Mouse (Mus musculus) CH12F3 (cell line): ENCODE data around the gene Tab1.
"Not testable (repeated sequence)": the region's sequence is repeated elsewhere in the genome, so short reads cannot be mapped to it uniquely, and the experiment has no call there.

ENCODE experiments used
- in situ Hi-C: fragments of 300-500 bp; cut with MboI; formaldehyde crosslinking; loops from 2 replicates; pipeline ENCODE4 v1.14.3; 2020; ENCODE audit warnings: low sequenced_read_pairs

Gene Tab1

DNA sequence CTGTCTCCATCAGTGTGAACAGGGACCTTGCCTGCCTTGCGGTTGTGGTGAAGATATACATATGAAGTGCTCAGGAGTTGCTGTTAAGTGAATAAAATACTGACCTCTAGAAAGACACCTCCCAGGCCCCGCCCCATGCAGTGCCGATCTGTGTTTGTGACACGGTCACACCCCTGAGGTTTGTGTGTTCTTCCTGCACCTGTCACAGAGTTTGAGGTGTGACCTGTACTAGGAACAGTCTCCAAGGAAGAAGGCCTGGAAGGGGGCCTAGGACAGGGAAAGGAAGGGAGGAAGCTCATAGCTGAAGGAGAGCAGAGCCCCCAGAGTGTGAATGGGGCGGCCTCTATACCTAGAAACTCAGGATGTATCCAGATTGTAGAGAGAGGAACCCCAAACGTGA is 30.4 kb upstream of the Tab1 start:
- in situ Hi-C loops = no loop called here

DNA sequence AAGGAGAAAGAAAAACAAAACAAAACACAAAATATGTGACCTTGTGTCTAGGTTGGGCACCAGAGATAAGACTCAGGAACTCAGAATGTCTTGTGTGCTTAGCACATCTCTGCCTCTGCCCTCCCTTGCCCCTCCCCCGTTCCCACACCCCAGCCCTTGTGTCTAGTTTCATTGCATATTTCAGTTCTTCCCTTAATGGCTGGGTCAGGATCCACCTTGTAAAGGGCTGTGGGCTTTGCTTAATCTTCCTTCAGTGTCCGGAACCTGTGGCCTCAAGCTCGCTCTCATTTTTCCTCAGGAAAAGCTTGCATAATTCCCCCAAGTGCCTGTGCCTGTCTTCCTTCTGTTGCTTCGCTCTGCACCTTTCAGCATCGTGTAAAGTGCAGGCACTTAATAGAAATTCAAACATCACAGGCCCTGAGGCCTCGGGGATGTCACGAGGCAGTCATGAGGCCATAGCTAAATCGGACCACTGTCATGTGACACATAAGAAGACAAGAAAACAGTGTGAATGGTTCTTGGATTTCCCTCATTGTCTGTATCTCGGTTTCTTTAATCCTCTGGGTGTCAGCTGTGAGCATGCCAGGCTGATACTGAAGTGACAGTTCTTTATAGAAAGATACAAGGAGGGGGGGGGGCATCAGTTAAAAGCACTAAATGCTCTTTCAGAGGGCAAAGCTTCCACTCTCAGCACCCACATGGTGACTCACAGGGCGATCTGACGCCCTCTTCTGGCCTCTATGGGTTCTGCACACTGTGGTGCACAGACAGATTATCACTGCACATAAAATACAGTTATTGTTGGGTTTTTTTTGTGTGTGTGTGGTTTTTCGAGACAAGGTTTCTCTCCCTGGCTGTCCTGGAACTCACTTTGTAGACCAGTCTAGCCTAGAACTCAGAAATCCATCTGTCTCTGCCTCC is 27.2 kb upstream of the Tab1 start:
- in situ Hi-C loops = no loop called here

DNA sequence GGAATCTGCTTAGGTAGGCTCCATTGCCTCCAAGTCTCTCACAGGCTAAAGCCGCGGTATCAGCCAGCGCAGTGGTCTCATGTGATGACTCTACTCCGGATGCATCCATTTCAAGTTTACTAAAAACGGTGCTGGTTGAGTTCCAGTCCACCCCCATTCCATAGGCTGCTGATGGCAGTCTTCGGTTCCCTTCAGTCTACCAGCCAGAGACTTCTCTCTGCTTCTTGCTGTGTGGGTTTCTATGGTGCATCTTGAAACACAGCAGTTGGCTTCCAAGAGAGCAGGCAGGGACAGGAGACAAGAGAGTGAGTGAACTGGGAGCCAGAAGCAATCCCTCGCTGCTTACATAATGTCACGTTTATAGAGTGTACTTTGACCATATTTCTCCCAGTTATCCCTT is 25.8 kb upstream of the Tab1 start:
- in situ Hi-C loops = no loop called here

DNA sequence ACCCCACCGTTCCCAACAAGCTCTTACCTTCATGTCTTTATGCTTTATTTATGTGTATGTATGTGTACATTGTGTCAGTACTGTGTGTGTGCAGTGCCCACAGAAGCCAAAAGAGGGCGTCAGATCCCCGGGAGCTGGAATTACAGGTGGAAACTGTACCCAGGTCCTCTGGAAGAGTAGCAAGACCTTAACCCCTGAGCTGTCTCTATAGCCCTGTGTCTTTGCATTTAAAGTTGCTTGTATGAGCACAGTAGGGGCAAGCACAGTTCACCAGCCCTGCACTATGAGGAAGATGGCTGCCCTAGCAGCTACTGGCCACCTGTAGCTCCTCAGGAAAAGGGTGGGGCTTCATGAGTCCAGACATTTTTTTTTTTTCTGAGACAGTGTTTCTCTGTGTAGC is 25.4 kb upstream of the Tab1 start:
- in situ Hi-C loops = no loop called here

DNA sequence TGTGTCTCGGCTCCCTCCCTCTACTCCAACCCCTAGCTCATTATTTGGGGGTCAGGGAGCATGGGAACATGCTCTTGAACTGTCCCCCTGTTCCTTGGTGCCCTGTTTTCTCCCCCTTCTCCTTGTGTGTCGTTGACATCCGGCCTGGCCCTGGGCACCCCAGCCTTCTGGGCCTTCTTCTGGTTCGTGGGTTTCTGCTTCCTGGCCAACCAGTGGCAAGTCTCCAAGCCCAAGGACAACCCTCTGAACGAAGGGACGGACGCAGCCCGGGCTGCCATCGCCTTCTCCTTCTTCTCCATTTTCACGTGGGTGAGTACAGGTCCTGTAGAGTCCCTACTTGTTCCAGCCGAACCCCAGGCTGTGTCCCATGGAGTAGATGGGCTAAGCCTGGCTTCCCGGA is 21.5 kb upstream of the Tab1 start:
- in situ Hi-C loops = no loop called here

DNA sequence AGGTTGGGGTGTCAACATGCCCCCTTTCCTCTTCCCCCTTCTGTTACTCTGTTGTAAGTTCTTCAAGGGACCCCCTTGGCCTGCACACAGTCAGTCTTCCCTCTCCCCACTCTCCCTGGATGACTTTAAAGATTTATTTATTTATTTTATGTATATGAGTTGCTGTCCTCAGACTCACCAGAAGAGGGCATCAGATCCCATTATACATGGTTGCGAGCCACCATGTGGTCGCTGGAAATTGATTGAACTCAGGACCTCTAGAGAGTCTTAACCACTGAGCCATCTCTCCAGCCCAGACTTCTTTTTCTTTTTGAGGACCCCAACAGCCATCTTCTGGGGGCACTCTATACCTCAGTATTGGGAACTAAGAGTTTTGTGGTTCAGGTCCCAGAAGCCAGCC is 20.4 kb upstream of the Tab1 start:
- in situ Hi-C loops = no loop called here

DNA sequence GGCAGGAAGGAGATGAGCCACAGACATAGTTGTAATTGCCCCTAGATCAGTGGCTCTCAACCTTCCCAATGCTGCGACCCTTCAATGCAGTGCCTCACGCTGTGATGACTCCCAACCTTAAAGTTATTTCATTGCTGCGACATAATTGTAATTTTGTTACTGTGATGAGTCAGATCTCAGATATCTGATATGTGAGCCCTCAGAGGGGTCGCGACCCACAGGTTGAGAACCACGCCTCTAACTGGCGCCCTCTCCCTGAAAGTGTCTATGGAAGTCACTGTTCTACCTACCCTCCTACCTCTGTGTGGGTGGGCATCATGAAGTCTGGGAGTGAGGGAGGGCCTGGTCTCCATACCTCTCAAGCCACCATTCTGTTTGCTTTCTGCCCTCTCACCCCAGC is 18.5 kb upstream of the Tab1 start:
- in situ Hi-C loops = no loop called here

DNA sequence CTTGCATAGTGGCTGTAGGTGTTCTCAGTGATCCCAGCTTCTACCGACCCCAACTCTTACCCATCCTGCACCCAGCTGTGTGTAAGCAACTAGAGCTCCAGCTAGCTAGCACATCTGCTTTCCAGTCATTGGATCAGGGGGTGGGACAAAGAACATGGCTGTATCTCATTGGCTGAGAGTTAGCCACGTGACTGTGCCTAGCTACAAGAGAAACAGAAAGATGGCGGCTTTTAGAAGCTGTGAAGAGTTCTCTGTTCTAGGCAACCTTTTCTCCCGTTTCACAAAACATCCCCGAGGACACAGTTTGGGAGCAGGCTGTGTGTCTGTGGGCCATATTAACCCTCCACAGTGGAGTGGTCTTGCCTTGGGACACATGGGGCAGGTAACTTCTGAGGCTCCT is 17.7 kb upstream of the Tab1 start:
- in situ Hi-C loops = no loop called here

DNA sequence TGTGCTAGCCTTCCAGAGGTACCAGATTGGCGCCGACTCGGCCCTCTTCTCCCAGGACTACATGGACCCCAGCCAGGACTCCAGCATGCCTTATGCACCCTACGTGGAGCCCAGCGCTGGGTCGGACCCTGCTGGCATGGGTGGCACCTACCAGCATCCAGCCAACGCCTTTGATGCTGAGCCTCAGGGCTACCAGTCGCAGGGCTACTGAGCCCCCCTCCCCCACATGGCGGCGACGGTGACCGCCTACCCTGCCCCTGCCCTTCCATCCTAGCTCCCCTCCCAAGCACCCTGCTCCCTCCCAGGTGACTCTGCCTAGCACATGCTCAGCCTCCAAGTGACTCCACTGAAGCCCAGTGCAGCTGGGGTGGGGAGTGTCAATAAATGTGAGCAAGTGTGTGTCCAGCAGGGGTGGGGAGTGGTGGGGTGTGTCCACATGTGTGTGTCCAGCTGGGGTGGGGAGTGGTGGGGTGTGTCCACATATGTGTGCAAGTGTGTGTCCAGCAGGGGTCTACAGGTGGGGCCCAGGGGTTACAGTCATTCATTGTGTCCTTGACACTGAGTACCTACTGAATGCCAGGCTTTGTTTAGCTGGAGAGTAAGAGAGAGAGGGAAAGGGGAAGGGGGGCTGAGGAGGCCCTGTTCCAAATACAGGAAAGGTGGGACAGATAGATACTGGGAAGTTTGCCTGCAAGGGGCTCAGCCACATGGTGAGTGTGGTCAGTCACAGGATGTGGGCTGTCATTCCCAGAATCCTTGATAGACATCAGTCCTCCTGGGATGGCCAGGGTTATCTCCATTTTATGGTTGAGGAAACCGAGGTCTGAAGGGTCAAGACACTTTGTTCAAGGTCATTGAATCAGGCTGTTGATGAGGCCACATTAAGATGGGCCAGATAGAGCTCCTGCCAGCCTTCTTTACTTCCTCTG is 16.8 kb upstream of the Tab1 start:
- in situ Hi-C loops = no loop called here

DNA sequence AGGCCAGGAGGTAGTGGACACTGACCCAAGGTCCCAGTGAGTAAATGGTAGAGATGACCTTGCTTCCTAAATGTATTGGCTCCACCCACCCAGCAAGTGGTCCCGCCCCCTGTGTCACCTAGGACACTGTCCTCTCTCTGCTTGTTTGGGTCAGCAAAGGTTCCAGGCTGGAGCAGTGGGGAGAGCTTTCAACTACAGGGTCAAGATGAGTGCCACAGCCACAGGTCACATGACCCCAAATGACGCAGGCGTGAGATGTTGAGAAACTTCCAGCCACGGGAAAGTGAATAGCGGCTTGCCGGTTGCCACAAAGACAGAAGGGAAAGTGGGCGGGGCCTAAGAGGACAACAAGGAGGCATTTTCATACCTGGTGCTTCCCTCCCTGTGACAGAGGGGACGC is 15.8 kb upstream of the Tab1 start:
- in situ Hi-C loops = no loop called here

DNA sequence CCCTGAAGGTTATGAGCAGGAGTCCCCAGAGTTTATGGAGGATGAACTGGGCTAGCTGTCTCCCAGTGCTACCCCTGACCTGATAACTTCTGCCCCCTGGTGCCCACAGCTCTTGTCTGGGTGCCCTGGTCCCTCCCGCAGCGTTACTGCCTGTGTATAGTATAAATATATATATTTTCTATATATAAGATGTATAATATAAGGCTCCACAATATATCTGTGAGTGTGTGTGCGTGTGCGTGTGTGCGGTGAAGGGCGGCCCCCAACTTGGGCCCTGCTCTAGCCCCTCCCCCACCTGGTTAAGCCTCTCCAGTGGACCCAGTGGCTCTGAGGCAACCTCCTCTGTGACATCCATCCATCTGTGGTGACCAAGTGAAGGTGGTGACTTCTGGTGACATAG is 13.9 kb upstream of the Tab1 start:
- in situ Hi-C loops = no loop called here

DNA sequence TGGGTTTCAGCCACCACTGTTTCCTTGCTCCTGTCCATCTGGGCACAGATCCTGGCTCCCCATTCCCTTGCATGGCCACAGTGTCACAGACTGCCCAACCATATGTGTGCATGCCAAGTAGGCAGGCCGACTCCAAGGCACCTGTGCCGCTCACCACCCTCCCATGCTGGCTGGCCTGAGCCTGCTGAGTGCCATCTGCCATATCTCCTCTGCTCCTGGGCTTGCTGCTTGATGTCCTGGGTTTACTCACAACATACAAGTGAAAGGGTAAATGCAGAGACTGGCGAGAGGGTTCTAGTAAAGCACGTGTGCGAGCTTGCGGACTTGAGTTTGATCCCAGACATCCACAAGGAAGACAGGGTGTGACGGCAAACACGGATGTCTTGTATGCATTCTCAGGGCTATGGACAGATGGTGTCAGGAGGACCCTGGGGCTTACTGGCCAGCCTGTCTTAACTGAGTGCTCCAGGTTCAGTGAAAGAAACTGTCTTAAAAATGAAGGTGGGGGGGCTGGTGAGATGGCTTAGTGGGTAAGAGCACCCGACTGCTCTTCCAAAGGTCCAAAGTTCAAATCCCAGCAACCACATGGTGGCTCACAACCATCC is 11.1 kb upstream of the Tab1 start:
- in situ Hi-C loops = no loop called here

DNA sequence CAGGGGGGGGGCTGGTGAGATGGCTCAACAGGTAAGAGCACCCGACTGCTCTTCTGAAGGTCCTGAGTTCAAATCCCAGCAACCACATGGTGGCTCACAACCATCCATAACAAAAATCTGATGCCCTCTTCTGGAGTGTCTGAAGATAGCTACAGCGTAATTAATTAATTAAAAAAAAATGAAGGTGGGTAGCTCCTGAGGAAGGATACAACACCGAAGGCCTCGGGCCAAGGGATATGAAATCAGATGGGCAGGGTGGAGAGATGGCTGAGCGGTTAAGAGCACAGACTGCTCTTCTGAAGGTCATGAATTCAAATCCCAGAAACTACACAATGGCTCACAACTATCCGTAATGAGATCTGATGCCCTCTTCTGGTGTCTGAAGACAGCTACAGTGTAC is 10.5 kb upstream of the Tab1 start:
- in situ Hi-C loops = not testable (repeated sequence)

DNA sequence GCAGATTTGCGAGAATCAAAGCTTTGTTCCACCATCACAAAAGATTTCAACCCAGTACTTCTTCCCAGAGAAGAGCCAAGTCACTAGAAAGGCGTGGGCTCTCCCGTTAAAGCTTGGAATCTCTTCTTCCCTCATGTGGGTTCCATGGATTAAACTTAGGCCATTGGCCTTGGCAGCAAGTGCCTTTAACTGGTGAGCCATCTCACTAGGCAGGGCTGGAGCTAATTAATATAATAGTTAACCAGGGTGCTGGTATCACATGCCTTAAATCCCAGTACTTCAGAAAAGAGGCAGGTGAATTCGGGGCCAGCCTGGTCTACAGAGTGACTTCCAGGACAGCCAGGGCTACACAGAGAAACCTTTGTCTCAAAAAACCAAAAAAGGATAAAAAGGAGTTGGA is 8.3 kb upstream of the Tab1 start:
- in situ Hi-C loops = no loop called here

DNA sequence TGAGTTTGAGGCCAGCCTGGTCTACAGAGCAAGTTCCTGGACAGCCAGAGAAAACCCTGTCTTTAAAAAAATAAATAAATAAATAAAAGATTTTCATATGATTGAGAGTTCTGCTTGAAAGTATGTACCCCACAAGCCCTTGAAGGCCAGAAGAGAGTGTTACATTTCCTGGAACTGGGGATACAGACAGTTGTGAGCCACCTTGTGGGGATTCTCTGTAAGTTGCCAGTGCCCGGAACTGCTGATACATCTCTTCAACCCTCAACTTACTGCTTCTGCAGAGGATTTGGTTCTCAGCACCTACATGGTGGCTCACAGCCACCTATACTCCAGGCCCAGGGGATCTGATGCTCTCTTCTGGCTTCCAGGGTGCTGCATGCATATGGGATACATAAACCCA is 5.7 kb upstream of the Tab1 start:
- in situ Hi-C loops = no loop called here

DNA sequence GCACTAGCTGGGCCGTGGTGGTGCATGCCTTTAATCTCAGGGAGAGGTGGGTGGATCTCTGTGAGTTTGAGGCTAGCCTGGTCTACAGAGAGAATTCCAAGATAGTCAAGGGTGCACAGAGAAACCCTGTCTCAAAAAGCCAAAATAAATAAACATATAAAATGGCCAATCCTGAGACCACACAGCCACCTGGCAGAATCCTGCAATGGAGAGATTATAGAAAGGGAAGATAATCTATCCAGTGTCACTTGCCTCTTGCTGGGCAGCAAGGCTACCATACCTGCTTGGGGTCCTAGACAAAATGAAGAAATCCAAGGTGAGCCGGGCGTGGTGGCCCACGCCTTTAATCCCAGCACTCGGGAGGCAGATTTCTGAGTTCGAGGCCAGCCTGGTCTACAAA is 2.9 kb upstream of the Tab1 start:
- in situ Hi-C loops = no loop called here

DNA sequence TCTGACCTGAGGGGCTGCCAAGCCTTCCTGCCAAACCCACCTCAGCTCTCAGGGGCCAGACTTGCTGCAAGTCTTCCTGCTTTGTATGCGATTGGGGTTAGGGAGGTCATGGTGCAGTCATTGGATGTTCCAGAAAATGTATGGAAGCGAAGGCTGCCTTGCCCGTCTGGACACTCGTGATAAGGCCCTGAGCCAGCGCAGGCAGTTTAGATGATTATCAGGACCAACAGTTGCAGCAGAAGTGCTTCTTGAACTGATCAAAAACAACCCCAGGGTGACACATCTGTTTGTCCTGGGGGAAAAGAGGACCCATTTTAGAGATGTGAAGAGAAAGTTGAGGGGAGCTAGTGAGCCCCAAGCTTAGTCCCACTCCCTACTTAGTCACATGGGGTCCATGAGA is 2.2 kb upstream of the Tab1 start:
- in situ Hi-C loops = no loop called here

DNA sequence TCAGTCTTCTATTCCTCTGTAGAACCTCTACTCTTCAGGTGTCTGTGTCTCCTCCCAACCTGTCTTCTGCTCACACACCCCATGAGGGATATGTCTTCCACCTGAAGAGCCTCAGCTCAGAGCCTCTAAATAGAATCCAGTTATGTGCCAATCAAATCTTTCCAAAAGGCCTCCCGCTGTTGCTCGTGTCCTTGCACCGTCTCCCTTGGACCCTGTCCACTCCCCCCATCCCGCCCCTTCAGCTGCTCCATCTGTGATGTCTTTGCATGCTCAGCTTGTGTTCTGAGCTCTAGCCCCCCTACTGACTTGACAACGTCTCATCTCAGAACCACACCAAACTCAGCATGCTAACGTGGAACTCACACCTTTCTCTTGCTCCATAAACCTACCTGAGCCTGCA is 1.5 kb upstream of the Tab1 start:
- in situ Hi-C loops = no loop called here

DNA sequence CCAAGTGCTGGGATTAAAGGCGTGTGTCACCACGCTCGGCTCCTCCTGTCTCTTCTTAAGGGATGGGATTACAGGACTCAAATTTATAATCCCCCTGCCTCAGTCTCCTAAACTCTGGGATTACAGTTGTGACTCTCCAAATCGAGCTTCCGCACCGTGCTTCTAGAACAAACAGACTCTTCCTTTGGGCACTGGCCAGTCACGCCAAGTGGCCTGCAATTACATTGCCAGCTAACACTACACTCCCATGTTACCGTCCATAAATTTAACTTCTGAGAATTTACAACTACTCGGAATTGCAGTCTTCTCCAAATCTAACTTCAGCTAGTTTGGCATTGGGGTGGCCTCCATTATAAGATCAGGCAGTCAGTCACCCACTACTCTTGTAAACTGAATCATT is 475 bp upstream of the Tab1 start:
- in situ Hi-C loops = no loop called here

DNA sequence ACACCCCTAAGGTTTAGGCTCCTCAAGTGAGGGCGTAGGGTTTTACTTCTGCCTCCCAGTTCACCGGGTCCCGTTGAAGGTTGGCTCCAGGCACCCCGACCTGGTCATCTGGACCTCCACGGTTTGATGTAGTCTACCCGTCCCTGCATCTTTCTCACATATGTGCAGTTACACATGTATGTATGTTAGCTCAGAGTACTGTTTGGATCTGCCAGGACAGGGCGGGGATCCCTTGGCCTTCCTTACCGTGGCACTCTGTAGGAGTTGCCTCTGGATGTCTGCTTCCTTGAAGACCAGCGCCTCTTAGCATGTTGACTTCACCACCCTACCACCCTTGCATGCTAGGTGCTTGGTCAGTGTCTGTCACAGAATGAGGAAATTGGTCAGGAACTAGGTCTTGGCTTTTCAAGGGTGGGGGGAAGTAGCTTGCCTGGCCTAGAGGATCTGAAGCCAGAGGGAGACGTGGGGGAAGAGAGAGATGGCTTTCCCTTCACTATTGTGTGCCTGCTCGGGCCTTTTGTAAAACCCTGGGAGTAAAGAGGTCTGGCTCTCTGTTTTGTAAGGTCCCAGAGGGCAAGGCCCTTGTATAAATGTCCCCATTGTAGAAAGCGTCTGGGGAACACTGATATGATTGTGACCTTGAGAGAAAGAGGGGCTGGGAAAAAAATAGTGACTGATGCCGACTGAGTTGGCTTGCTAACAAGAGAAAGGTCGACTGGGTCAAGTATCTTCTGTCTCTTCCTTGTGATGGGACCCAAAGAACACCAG is 939 bp downstream of the Tab1 start:
- in situ Hi-C loops = no loop called here

DNA sequence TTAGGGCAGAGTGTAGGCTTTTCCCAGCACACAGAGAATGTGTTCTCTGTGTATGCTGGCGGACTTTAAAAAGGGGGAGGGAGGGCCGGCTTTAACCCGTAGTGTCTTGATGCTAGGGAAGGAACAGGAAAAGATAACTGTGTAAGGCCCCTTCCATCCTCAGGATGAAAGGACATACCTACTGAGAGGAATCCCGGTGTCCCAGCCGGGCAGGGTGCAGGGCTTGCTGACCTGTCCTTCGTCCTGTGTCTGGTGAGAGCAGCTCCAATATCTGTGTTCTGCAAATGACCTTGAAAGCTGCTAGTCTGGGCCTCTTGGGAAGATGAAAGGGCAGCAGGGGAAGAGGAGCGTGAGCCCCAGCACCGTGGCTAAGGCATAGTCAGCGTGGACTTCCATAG is 1.5 kb downstream of the Tab1 start:
- in situ Hi-C loops = no loop called here
